Mouse (Mus musculus) T-helper 17 cell (primary cell): ENCODE results near the gene Ap2a2.
"Not testable (repeated sequence)": the region's sequence is repeated elsewhere in the genome, so short reads cannot be mapped to it uniquely, and the experiment has no call there.

Experiments used
- in situ Hi-C, 2 experiments: fragments of 300-600 bp; cut with MboI, MseI; formaldehyde crosslinking; loops; 1 replicate in 1 of 2; 2 replicates in 1 of 2; pipeline ENCODE4 v1.15.1; 2025; ENCODE audit warnings: high pct_unique_total_duplicates in 2 of 2

The Ap2a2 gene

DNA sequence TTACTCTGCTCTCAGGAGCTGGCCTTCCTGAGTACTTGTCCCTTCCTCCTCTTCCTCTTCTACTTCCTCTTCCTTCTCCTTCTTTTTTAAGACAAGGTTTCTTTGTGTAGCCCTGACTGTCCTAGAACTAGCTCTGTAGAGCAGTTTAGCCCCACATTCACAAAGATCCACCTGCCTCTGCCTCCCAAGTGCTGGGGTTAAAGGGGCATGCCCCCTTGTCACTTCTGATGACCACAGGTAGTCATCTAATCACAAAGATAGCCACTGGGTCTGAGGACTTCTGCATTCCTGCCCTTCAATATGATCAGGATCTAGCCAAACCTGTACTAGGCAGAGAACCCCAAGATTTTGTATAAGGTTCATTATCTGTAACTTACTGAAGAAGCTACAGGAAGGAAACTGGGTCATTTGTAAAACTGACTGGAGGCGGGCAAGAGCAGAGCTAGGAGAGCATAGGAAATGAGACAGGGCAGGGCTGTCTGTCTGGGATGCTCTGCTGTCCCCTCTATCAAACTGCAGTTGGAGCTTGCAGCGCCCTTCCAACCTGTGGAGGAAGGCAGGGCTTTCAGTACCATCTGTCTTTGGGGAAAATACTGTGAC is 2.1 kb upstream of the Ap2a2 start:
- in situ Hi-C loops: no loop called here

DNA sequence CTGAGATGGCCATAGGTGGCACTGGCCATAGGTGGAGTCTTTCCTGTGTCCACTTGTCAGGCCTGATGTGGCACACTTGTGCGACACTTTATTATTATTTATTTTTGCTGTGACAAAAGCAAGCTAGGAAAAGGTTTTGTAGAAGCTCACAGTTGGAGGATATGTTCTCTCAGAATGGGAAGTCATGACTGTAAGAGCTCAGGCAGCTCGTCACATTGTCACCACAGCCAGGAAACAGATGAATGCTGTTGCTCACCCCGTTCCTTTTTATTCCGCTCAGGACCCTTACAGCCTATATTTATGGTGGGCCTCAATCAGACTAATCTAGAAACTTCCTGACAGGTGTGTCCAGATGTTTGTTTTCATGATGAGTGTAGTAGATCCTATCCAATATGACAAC is 1.5 kb upstream of the Ap2a2 start:
- in situ Hi-C loops: no loop called here

DNA sequence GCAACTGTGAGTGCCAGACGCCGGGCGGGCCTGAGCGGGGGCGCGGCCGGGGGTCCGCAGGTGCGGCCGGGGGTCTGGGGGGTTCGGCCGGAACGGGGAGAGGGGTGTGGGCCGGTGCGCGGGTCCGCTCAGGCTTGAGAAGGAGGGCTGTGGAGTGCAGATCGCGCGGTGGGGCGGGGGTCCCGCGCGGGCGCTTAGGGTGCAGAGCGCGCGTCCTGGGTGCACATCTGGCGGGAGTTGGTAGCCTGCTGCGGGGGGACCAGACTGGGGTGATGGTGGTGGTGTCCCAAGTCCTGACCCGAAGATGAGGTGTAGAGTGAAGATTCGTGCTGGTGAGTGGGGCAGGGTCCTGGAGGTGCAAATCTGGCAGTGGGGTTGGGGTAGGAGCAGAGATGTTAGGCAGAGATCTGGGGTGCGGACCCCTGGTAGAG is 463 bp downstream of the Ap2a2 start:
- in situ Hi-C loops: no loop called here

DNA sequence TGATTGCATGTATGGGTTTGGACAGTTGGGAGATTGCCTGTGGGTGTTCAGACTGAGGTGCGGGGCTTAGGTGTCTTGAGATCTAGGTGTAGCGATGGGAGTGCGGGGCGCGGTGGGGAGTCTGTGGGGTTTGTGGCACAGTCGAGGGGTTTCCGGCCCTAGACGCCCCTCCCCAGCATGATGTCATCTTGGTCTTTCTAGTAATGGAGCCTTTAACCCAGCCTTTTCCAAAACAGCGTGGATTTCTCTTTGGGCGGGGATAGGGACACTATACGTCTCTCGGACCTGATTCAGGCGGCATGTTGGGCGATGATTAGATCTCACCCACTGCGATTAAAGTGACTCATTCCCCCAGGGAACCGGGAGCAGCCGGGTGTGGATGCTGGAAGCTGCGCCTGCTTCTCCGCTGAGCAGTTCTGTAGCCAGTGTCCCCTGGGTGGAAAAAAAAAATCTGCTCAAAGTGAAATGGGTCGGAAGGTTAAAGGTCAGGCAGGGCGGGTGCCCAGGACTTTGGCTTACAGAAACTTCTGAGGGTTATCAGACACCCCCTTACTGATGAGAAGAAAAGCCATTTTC is 967 bp downstream of the Ap2a2 start:
- in situ Hi-C loops: no loop called here

DNA sequence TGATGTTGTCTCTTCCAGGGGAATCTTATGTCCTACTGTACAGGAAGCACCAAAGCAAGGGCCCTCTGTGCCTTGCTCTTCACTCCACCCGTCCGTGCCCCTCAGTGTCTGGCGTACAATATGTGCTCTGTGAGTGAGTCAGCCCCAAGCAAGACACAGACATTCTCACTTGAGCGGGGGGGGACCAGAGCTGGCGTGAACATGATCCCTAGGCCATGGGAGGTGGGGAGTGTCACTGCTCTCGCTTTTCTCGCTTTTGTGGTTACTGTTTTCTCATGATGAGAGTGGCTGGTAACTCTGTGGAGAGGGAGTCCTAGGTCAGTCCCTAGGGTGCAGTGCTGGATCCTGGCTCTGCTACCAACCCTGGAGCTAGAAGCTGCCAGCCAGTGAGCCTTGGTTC is 2.6 kb downstream of the Ap2a2 start:
- in situ Hi-C loops: no loop called here

DNA sequence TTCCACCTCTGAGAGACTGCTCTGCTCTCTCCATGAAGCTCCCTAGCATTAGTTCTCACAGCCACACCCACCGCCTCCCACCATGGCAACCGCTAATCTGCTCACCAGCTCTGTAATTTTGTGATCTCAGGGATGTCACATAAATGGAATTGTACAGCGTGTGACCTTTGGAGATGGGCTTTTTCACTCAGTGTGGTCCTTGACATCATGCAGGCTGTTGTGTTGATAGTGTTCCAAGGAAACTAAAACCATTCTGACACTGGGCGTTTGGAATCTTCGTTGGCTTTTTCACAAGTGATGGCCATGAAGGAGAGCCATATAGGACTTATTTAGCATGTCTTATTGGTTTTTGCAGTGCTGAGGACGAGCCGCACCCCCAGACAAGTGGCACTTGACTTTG is 4.6 kb downstream of the Ap2a2 start:
- in situ Hi-C loops: no loop called here

DNA sequence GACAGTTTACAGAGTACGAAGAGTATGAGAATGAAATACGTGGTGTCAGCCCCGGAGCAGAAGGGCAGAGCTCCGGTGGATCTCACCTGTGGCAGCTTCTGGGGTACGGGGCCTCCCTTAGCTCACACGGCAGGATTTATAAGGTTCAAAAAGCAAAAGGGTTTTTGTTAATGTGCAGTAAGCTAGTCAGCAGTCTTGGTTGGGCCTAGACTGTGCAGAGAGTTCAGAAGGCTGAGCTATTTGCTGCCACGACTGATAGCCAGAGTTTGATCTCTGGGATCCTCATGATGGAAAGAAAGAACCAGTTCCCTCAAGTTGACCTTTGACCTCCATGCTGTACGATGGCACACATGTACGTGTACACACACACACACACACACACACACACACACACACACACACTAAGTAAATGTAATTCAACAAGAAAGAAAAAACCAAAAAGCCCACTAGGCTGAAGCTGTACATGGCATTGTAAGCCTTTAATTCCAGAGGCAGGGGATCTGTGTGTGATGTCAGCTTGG is 7.4 kb downstream of the Ap2a2 start:
- in situ Hi-C loops: no loop called here

DNA sequence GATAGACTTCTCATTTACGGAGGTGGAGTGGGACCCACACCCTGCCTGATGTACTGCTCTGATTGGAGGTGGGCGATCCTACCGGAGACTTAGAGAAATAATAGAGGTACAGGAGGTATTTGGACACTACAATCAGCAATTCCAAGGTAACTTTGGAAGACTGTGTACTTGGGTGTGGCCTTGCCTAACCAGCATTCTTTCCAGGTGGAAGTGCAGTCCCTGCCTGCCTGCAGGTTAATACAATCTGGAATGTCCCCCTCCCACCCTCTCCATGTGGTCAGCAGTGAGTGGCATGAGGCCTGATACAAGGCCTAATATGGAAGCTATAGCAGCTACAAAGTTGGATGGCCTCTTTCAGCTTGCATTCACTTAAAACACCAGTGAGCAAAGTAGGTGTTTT is 7.9 kb downstream of the Ap2a2 start:
- in situ Hi-C loops: no loop called here

DNA sequence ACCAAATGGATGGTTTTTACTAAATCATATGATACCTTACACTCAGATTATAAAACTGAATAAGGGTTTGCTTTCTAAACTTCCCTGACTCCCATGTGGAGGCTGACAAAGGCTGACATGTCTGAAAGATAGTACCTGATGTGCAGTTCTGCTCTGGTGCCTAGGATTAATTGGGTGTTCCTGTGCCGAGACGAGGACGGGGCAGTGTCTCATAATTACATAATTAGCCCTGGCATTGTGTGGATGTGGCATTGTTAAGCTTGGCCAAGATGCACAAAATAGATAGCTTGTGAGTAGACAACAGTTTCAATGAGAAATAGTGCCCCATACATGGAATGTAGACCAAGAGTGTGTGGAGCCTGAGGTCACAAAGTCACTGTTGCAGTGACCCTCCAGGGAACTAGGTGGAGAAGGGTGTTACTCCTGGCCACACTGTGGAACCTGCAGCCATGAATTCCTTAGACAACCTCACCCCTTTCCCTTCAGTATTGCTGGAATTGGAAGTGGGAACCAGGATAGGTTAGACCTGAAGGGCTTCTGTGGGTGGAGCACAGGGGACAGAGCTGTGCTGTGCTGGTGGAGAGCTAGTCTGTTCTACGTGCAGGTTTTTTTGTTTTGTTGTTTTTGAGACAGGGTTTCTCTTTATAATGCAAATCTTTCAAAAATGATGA is 8.8 kb downstream of the Ap2a2 start:
- in situ Hi-C loops: no loop called here

DNA sequence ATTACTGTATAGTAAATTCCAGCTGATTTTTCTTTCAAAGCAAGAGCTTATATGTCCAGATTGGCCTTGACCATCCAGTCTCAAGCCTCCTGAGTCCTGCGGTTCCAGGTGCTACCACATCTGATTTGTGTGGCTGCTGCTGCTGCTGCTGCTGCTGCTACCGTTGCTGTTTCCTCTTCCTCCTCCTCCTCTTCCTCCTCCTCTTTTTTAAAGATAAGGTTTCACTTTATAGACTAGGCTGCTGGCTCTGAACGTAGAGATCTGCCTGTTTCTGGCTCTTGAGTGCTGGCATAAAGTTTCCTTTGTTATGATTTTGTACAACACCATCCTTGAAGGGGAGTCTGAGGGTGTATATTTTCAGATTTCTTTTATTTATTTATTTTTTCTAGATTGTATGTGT is 12.1 kb downstream of the Ap2a2 start:
- in situ Hi-C loops: no loop called here

DNA sequence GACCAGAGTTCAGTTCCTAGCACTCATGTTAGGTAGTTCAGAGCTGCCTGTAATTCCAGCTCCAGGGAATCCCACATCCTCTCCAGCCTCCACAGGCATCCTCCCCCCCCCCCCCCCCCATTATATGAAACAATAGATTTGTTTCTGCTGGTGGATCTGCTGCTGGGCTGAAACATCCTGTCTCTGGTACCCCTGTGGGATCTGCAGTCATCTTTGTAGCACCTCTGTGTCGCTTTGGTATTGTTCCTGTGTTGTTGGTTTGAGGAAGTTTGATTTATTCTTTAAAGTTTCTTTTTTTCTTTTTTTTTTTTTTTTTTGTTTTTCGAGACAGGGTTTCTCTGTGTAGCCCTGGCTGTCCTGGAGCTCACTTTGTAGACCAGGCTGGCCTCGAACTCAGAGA is 13.5 kb downstream of the Ap2a2 start:
- in situ Hi-C loops: loop anchor here in 1 of 2 experiments (5.0 kb wide), 1 partner anchor 327 kb away; no protein-coding TSS in a partner anchor

DNA sequence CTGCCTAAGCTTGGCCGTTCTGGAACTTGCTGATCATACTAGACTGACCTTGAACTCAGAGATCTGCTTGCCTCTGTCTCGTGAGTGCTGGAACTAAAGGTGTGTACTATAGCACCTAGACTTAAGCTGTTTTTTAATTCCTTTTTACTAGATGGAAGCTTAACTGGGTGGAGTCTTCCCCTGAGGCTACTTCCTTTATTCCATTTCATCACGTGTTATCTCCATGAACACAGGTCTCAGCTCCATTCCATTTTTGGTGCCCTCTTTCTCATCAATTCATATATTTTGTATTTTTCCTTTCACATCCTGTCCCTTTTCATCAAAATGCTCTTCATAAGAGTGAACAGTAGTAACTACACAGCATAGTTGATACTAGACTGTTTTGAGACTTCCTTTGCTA is 15.8 kb downstream of the Ap2a2 start:
- in situ Hi-C loops: loop anchor here in 1 of 2 experiments (5.0 kb wide), 1 partner anchor 324 kb away; no protein-coding TSS in a partner anchor

DNA sequence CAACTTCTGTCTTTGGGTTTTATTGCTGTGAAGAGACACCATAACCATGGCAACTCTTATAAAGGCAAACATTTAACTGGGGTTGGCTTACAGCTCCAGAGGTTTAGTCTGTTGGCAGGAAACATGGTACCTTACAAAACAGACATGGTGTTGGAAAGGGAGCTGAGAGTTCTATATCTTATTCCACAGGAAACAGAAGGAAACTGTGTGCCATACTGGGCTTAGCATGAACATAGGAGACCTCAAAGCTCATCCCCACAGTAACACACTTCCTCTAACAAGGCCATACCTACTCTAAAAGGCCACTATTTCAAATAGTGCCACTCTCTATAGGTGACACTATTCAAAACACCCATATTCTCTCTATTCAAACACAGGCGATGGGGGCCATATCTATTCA is 16.5 kb downstream of the Ap2a2 start:
- in situ Hi-C loops: loop anchor here in 1 of 2 experiments (5.0 kb wide), 1 partner anchor 324 kb away; no protein-coding TSS in a partner anchor

DNA sequence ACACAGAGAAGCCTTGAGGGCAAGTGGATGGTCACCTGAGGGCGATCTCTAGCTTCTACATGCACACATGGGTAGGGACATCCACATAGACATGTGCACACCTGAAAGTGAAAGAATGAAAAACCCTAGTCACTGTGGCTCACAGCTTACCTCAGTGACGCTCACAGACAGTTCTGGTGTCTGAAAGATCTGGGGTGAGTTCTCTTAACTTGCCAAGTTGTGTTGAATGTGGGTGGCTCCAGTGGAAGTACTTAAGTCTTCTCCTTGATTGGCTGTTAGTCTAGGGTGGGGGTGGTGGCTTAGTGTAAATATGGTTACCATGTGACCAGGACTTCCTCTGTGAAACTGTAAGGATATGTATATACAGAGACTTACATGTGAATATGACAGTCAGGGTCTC is 17.0 kb downstream of the Ap2a2 start:
- in situ Hi-C loops: loop anchor here in 1 of 2 experiments (5.0 kb wide), 1 partner anchor 323 kb away; no protein-coding TSS in a partner anchor

DNA sequence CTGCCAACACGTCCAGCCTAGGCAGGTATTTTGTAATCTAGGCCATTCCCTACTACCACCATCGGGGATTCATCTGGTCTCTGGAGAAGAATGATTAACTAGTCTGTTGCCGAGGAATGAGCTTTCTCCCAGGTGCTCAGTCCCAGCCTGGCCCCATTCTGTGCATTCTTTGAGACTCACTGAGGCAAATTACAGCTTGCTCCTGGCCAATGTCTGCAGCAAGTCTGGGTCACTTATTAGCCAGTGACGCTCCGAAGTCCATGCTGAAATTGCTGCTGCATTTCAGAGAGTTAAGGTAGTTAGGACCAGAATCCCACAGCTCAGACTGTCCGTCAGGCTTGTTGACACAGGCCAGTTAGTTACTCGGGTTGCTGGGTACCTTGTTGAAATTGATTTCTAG is 19.4 kb downstream of the Ap2a2 start:
- in situ Hi-C loops: loop anchor here in 1 of 2 experiments (5.0 kb wide), 1 partner anchor 46 kb away; no protein-coding TSS in a partner anchor

DNA sequence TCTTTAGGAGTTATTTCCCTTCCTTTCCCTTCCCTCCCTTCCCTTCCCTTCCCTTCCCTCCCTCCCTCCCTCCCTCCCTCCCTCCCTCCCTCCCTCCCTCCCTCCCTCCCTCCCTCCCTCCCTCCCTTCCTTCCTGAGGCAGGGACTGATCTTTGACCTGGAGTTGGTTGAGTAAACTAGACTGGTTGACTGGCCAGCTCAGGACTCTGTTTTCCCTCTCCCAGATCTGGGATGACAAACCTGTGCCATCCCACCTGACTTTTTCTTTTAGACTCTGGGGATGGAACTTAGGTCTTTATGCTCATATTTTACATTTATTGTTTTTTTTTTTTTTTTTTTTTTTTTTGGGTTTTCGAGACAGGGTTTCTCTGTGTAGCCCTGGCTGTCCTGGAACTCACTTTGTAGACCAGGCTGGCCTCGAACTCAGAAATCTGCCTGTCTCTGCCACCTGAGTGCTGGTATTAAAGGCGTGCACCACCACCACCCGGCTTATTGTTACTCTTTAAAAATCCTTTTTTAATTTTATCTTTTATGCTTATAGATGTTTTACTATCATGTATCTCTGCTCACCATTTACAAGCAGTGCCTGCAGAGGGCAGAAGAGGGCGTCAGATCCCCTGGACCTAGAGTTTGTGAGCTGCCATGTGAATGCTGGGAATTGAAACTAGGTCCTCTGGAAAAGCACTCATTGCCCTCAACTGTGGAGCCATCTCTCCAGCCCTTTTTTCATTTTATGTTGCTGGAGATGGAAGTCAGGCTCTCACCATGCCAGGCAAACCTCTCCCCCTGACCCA is 22.3 kb downstream of the Ap2a2 start:
- in situ Hi-C loops: loop anchor here in 1 of 2 experiments (5.0 kb wide), 1 partner anchor 43 kb away; no protein-coding TSS in a partner anchor

DNA sequence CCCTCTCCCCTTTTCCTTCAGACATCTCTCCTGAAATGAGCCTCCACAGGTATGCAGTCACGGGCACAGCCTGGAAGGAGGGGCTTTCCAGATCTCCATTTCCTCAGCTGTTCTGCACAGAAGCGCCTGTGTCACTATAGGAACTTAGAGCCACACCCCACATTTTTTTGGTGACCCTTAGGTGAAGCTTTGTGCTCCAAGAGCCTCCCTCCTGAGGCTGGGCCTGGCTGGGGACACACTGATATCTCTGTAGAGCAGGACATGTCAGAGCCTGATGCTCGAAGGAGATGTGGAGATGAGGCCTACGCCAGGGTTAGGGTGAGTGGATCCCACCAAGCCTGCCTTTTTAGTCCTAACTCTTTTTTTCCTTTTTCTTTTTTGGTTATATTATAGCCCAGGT is 23.3 kb downstream of the Ap2a2 start:
- in situ Hi-C loops: no loop called here

DNA sequence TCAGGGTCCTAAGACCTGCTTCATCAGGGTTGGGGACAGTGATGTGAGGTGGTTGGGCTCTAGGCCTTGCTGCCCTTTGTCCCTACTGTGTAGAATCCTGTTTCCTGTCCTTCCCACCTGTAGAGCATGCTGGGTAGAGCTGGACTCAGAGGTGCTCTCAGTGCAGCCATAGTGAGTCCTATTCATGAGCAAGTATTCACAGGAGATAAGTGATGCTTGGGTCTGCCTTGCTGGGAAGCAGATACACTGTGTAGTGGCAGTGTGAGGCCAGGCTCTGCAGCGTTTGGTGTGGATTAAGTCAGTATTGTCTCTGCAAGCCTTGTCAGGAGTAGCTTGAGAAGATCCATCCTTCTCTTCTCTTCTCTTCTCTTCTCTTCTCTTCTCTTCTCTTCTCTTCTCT is 23.9 kb downstream of the Ap2a2 start:
- in situ Hi-C loops: no loop called here

DNA sequence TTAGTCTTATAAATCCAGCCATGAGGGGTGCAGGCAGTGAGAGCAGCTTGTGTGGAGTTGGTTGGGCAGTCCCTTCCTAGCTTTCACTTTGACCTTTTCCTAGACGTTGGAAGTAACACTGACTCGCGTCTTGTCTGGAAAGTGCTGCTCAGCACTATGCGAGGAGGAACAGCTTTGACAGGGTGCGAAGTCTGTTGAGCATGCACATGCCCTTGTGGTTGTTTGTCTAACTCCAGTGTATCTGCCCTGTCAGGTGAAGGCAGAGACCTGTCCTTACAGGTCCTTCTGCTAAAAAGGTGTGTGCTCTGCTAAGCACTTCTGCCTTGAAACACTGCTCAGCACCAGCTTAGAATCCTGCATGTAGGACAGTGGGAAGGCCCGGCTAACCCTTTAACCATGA is 26.9 kb downstream of the Ap2a2 start:
- in situ Hi-C loops: no loop called here

DNA sequence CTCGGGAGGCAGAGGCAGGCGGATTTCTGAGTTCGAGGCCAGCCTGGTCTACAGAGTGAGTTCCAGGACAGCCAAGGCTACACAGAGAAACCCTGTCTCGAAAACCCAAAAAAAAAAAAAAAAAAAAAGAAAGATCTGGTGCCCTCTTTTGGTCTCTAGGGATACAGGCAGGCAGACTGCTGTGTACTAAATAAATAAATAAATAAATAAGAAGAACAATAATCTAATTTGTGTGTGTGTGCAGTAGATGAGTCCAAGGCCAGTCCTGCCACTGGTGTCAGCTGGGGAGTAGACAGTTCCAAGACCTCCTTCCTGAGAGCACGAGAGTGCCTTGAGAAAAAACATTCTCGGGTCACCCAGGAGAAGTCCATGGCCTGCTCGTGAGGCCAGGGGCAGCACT is 28.3 kb downstream of the Ap2a2 start:
- in situ Hi-C loops: not testable (repeated sequence)

DNA sequence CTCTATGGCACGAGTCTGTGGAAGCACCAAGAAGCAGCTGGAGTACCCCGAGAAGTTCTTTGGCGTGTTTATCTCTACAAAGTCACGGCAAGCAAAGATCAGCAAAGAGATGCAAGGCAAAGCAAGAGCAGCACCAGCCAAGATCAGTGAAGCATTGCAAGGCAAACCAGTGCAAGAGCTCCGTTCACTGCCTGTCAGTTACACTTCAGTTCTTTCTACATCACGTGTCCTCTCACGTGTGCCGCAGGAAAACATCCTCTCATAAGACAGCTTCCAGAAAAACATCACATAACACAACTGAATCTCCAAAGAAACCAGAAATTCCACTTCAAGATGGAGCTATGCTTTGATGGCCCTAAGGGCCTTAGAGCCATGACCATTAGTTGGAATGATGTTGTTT is 29.0 kb downstream of the Ap2a2 start:
- in situ Hi-C loops: no loop called here

DNA sequence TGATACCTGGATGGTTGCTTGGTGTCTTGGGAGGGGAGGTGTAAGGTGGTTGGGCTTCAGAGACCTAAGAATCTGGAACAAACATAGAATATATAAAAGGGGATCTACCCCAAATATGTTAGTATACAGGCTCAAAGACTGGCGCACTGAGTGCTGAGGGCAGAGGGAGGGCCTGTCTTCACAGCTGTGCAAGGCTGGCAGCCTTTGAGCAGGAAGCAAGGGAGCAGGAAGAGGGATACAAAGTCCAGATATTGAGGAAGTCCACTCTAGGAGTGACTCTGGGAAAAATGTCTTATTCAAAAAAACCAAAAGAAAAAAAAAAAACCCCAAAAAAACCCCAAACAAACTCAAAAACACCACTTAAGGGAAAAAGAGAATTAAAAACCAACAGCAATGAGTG is 30.1 kb downstream of the Ap2a2 start:
- in situ Hi-C loops: no loop called here
